Mouse (Mus musculus): Measurements from ENCODE around the gene Dock10. TPM values are rescaled to one million over a fixed set of nuclear protein-coding genes. Genes with fewer than 3 reads are reported as not detected.
"Not testable (repeated sequence)": the region's sequence is repeated elsewhere in the genome, so short reads cannot be mapped to it uniquely, and the experiment has no call there.

Gene Dock10
- polyA plus RNA-seq, 1 experiment: not detected

- WGBS: 1% methylated on average over 6 of the region's 6 CpGs
- Histone ChIP-seq H3K27ac (ENCODE audit: insufficient read depth, low read depth, low read length) (peak overlapping the region; percentile 65; the same call in 1 of the 2 replicates), H3K4me3 (ENCODE audit: insufficient read depth, low read depth, low read length) (peak overlapping the region; percentile 83)
Measured at GRCm38 (mm10) chr1:80757650-80757976, 714 bp downstream of the Dock10 start.

GRCm38 (mm10) chr1:80756824-80757649 lies 1.3 kb downstream of the Dock10 start:
- no peak for TF ChIP-seq CTCF (IDR thresholded peaks at IDR 0.05; ENCODE audit: insufficient read depth, low read depth, low read length)
- TF ChIP-seq POLR2A (IDR thresholded peaks at IDR 0.05; ENCODE audit: insufficient read depth, low read depth, low read length): no peak
- peak overlapping the region; percentile 83 for H3K4me3 ChIP-seq (ENCODE audit: insufficient read depth, low read depth, low read length)
- peaks cover 3% of the 10 kb centered on the region; the same call in 1 of the 2 replicates for H3K4me1 ChIP-seq (ENCODE audit: control insufficient read depth, insufficient read depth, low read length)
- H3K27ac ChIP-seq (ENCODE audit: insufficient read depth, low read depth, low read length): peak overlapping the region; percentile 65; the same call in 1 of the 2 replicates
- WGBS: 8% methylated on average over 14 of the region's 14 CpGs

More at GRCm38 (mm10) chr1:80757650-80757976, 714 bp downstream of the Dock10 start:
- TF ChIP-seq CTCF (IDR thresholded peaks at IDR 0.05; ENCODE audit: insufficient read depth, low read depth, low read length) (no peak), POLR2A (IDR thresholded peaks at IDR 0.05; ENCODE audit: insufficient read depth, low read depth, low read length) (no peak)
- peaks cover 3% of the 10 kb centered on the region; the same call in 1 of the 2 replicates for H3K4me1 ChIP-seq (ENCODE audit: control insufficient read depth, insufficient read depth, low read length)

- TF ChIP-seq POLR2A (IDR thresholded peaks at IDR 0.05; ENCODE audit: insufficient read depth, low read depth, low read length): no peak
- TF ChIP-seq CTCF (IDR thresholded peaks at IDR 0.05; ENCODE audit: insufficient read depth, low read depth, low read length): no peak
- 34% methylated on average over 2 of the region's 2 CpGs for WGBS
- Histone ChIP-seq H3K4me3 (ENCODE audit: insufficient read depth, low read depth, low read length) (0 out of 2 replicates have a peak overlapping the region, but pooled peaks have one; percentile 15), H3K27ac (ENCODE audit: insufficient read depth, low read depth, low read length) (no peak overlapping the region), H3K4me1 (ENCODE audit: control insufficient read depth, insufficient read depth, low read length) (peaks cover 3% of the 10 kb centered on the region; the same call in 1 of the 2 replicates)
Measured at GRCm38 (mm10) chr1:80756060-80756439, 2.3 kb downstream of the Dock10 start.

- no peak overlapping the region for H3K4me3 ChIP-seq (ENCODE audit: insufficient read depth, low read depth, low read length)
- peaks cover 3% of the 10 kb centered on the region; the same call in 1 of the 2 replicates for H3K4me1 ChIP-seq (ENCODE audit: control insufficient read depth, insufficient read depth, low read length)
- TF ChIP-seq POLR2A (IDR thresholded peaks at IDR 0.05; ENCODE audit: insufficient read depth, low read depth, low read length): no peak
- no peak for TF ChIP-seq CTCF (IDR thresholded peaks at IDR 0.05; ENCODE audit: insufficient read depth, low read depth, low read length)
- 82% methylated on average over 7 of the region's 7 CpGs for WGBS
- no peak overlapping the region for H3K27ac ChIP-seq (ENCODE audit: insufficient read depth, low read depth, low read length)
Measured at GRCm38 (mm10) chr1:80755296-80756059, 2.8 kb downstream of the Dock10 start.

- not testable (repeated sequence) for H3K4me1 ChIP-seq (ENCODE audit: control insufficient read depth, insufficient read depth, low read length); H3K4me3 ChIP-seq (ENCODE audit: insufficient read depth, low read depth, low read length); H3K27ac ChIP-seq (ENCODE audit: insufficient read depth, low read depth, low read length)
- WGBS: 88% methylated on average over 2 of the region's 2 CpGs
Measured at GRCm38 (mm10) chr1:80749122-80749521, 9.2 kb downstream of the Dock10 start.

- TF ChIP-seq POLR2A (IDR thresholded peaks at IDR 0.05; ENCODE audit: insufficient read depth, low read depth, low read length): no peak
- no peak for TF ChIP-seq CTCF (IDR thresholded peaks at IDR 0.05; ENCODE audit: insufficient read depth, low read depth, low read length)
- WGBS: 58% methylated on average over 2 of the region's 2 CpGs
- no peaks in the 10 kb centered on the region for H3K4me1 ChIP-seq (ENCODE audit: control insufficient read depth, insufficient read depth, low read length)
- no peak overlapping the region for H3K27ac ChIP-seq (ENCODE audit: insufficient read depth, low read depth, low read length)
- H3K4me3 ChIP-seq (ENCODE audit: insufficient read depth, low read depth, low read length): no peak overlapping the region
Measured at GRCm38 (mm10) chr1:80746691-80747463, 11.4 kb downstream of the Dock10 start.

- Histone ChIP-seq H3K4me3 (ENCODE audit: insufficient read depth, low read depth, low read length) (no peak overlapping the region), H3K4me1 (ENCODE audit: control insufficient read depth, insufficient read depth, low read length) (no peaks in the 10 kb centered on the region), H3K27ac (ENCODE audit: insufficient read depth, low read depth, low read length) (no peak overlapping the region)
- TF ChIP-seq POLR2A (IDR thresholded peaks at IDR 0.05; ENCODE audit: insufficient read depth, low read depth, low read length): no peak
- no peak for TF ChIP-seq CTCF (IDR thresholded peaks at IDR 0.05; ENCODE audit: insufficient read depth, low read depth, low read length)
- WGBS: 94% methylated on average over 6 of the region's 6 CpGs
Measured at GRCm38 (mm10) chr1:80746195-80746594, 12.1 kb downstream of the Dock10 start.

GRCm38 (mm10) chr1:80739472-80739871 lies 18.9 kb downstream of the Dock10 start:
- Histone ChIP-seq H3K4me1 (ENCODE audit: control insufficient read depth, insufficient read depth, low read length) (peaks cover 3% of the 10 kb centered on the region), H3K4me3 (ENCODE audit: insufficient read depth, low read depth, low read length) (no peak overlapping the region), H3K27ac (ENCODE audit: insufficient read depth, low read depth, low read length) (no peak overlapping the region)
- no peak for TF ChIP-seq POLR2A (IDR thresholded peaks at IDR 0.05; ENCODE audit: insufficient read depth, low read depth, low read length)
- no peak for TF ChIP-seq CTCF (IDR thresholded peaks at IDR 0.05; ENCODE audit: insufficient read depth, low read depth, low read length)
- 60% methylated on average over 1 of the region's 1 CpGs for WGBS
